Mouse (Mus musculus) intestine, embryonic 14.5 days (tissue): ENCODE data around the gene Hc. TPM values are rescaled to one million over a fixed set of nuclear protein-coding genes. Genes with fewer than 3 reads are reported as not detected.

Experiments
- ATAC-seq: fragments of 200-750 bp; cut with Nextera tagmentation; replicated peaks from 2 replicates; pipeline ENCODE4 v1.8.0; 2017; ENCODE audit warnings: low read depth, moderate number of reproducible peaks, moderate TSS enrichment, moderate library complexity; ENCODE audit not compliant: low FRiP score, low TSS enrichment
- DNase-seq: peaks from one replicate; pipeline ENCODE4 v3.0.0-alpha.2; 2018; ENCODE audit warnings: low spot score
- H3K27ac ChIP-seq: fragments of 300-500 bp; sonication (generic); 2 replicates; pipeline ENCODE4 v1.5.1; 2014; ENCODE audit warnings: low read depth, mild to moderate bottlenecking, control low read depth
- H3K27me3 ChIP-seq: fragments of 300-500 bp; sonication (generic); replicated peaks from 2 replicates; pipeline ENCODE4 v1.6.1; 2014; ENCODE audit warnings: low read length, control low read depth; ENCODE audit not compliant: control insufficient read depth, insufficient read depth
- H3K36me3 ChIP-seq: fragments of 300-500 bp; sonication (generic); 2 replicates; pipeline ENCODE4 v1.6.1; 2014; ENCODE audit warnings: low read length, control low read depth; ENCODE audit not compliant: control insufficient read depth, insufficient read depth
- H3K4me1 ChIP-seq: fragments of 300-500 bp; sonication (generic); replicated peaks from 2 replicates; pipeline ENCODE4 v1.6.1; 2014; ENCODE audit warnings: low read length, control low read depth, mixed read lengths; ENCODE audit not compliant: control insufficient read depth, insufficient read depth
- H3K4me2 ChIP-seq: fragments of 300-500 bp; sonication (generic); 2 replicates; pipeline ENCODE4 v1.6.1; 2014; ENCODE audit warnings: low read length
- H3K4me3 ChIP-seq: fragments of 300-500 bp; sonication (generic); 2 replicates; pipeline ENCODE4 v1.5.1; 2014; ENCODE audit warnings: low read depth, low read length, control low read depth, mixed read lengths
- H3K9ac ChIP-seq: fragments of 300-500 bp; sonication (generic); 2 replicates; pipeline ENCODE4 v1.6.1; 2014; ENCODE audit warnings: mild to moderate bottlenecking, low read length
- H3K9me3 ChIP-seq: fragments of 300-500 bp; sonication (generic); 2 replicates; pipeline ENCODE4 v1.6.1; 2016; ENCODE audit warnings: low read length, control low read depth; ENCODE audit not compliant: control insufficient read depth
- WGBS: fragments of 180-500 bp; shearing (Covaris S2); extraction: QIAGEN DNeasy Blood & Tissue Kit; methylation state at CpG from one replicate; pipeline ENCODE4 v1.1.7; 2014; 5-methylcytosine and 5-hydroxymethylcytosine counted together
- polyA plus RNA-seq: library from polyadenylated mRNA; unstranded; fragments of >200 nt; fragmentation: Nextera tagmentation; extraction: Ambion mirVana; gene quantifications from 2 replicates; pipeline ENCODE4 v1.2.1, GENCODE M21; 2014

Gene Hc
- polyA plus RNA-seq, 1 experiment from 2014 or later, result 0.27 TPM

DNA sequence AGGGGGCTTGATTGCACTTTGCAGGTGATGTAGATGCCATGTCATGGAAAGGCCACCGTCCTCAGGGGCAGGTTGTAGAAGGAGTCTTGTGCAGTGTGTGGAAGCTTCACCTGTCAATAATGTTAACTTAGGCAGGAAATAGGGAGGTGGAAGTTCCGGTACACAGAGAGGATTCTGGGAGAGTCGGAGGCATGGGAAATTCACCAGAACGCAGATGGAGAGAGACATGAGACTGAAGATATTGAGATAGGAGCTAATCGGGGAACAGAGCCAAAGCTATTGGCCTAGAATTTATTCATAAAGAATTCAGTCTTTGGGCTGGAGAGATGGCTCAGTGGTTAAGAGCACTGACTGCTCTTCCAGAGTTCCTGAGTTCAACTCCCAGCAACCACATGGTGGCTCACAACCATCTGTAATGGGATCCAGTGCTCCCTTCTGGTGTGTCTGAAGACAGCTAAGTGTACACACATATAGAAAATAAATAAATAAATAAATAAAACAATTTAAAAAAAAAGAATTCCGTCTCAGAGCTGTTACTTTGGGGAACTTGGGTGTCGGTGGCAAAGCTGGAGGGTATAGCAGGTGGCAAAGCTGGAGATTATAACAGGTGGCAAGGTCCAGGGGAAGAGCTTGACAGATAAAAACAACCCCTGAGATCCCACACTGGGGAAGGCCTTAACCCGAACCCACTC, 94.8 kb downstream of the Hc start:
- no peak overlapping the region for H3K4me2 ChIP-seq
- no peak overlapping the region for H3K27ac ChIP-seq
- DNase-seq (no peak), ATAC-seq (no peak)
- no peak overlapping the region for H3K9ac ChIP-seq
- peaks cover 10% of the 10 kb centered on the region for H3K4me1 ChIP-seq
- H3K36me3 ChIP-seq, result no peaks in the 10 kb centered on the region
- H3K4me3 ChIP-seq, result no peak overlapping the region
- no peaks in the 10 kb centered on the region for H3K27me3 ChIP-seq
- no peaks in the 10 kb centered on the region for H3K9me3 ChIP-seq
- WGBS, result 88% methylated on average over 8 of the region's 8 CpGs

DNA sequence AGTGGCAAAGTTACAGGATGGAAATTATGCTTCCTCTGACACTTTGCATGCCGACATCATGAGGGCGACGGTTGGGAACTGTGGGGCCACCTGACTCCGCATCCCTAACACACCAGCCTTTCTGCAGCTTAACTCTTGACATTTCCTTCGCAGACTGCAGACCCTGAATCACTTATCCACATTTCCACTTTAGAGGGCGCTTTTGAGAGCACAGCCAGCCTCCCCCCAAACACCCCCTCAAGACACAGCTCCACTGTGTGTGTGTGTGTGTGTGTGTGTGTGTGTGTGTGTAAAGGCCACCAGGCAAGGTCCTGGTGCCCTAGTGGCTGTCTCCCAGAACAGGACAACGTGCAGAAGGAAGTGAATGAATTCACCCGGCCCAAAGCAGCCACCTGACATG, 95.4 kb downstream of the Hc start:
- H3K27me3 ChIP-seq, result no peaks in the 10 kb centered on the region
- H3K4me1 ChIP-seq, result peaks cover 15% of the 10 kb centered on the region
- WGBS, result 77% methylated on average over 8 of the region's 8 CpGs
- H3K4me2 ChIP-seq, result no peak overlapping the region
- H3K9me3 ChIP-seq, result no peaks in the 10 kb centered on the region
- no peak overlapping the region for H3K27ac ChIP-seq
- ATAC-seq (no peak), DNase-seq (no peak)
- H3K4me3 ChIP-seq, result no peak overlapping the region
- H3K36me3 ChIP-seq, result no peaks in the 10 kb centered on the region
- no peak overlapping the region for H3K9ac ChIP-seq

DNA sequence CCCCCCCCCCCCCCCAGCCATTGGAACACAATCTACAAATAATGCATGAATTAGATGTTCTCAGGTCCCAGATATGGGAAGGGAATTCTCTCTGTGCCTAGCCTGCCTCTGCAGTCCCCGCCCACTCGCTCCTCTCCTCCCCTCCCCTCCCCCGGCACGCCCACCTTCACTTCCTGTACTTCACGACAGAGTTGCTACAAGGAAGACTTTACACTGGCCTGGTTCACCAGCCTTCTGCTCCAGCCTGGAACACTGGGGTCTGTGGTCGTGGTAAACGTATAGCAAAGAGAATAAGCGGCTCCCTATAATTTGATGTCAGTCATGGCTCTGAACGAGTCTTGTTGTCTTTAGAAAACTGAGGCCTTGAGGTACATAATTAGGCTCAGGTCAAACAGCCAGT, 95.9 kb downstream of the Hc start:
- Histone ChIP-seq H3K4me1 (peaks cover 18% of the 10 kb centered on the region), H3K36me3 (no peaks in the 10 kb centered on the region), H3K9ac (no peak overlapping the region), H3K27me3 (no peaks in the 10 kb centered on the region), H3K4me3 (no peak overlapping the region), H3K9me3 (no peaks in the 10 kb centered on the region), H3K27ac (no peak overlapping the region), H3K4me2 (no peak overlapping the region)
- DNase-seq (peak; percentile 79), ATAC-seq (no peak)
- 36% methylated on average over 7 of the region's 9 CpGs for WGBS

DNA sequence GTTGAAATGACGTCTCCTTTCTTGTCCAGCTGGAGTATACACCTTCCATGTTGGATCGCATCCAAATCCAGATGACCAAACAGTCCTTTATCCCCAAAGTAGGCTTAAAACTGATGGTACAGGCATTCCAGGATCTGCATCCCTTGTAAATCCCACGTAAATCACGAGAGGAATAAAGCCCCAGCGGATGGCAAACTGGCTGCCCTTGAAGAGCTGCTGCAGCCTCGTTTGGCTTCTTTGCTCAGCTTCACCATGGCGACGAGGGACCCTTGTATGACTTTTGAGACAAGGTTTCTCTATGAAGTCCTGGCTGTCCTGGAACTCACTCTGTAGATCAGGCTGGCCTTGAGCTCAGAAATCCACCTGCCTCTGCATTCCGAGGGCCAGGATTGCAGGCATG, 96.6 kb downstream of the Hc start:
- Histone ChIP-seq H3K36me3 (no peaks in the 10 kb centered on the region), H3K27me3 (no peaks in the 10 kb centered on the region), H3K27ac (no peak overlapping the region), H3K4me3 (no peak overlapping the region), H3K9ac (no peak overlapping the region), H3K4me1 (peaks cover 18% of the 10 kb centered on the region), H3K4me2 (no peak overlapping the region), H3K9me3 (no peaks in the 10 kb centered on the region)
- WGBS, result 75% methylated on average over 9 of the region's 9 CpGs
- ATAC-seq (no peak), DNase-seq (no peak)

- Histone ChIP-seq H3K4me3 (no peak overlapping the region), H3K9ac (no peak overlapping the region), H3K27me3 (no peaks in the 10 kb centered on the region), H3K4me2 (no peak overlapping the region), H3K9me3 (no peaks in the 10 kb centered on the region), H3K27ac (no peak overlapping the region), H3K36me3 (no peaks in the 10 kb centered on the region), H3K4me1 (peaks cover 18% of the 10 kb centered on the region)
- 87% methylated on average over 6 of the region's 6 CpGs for WGBS
- ATAC-seq, result no peak
- no peak for DNase-seq
Observed at GRCm38 (mm10) chr2:34964230-34964629, 97.0 kb downstream of the Hc start.

DNA sequence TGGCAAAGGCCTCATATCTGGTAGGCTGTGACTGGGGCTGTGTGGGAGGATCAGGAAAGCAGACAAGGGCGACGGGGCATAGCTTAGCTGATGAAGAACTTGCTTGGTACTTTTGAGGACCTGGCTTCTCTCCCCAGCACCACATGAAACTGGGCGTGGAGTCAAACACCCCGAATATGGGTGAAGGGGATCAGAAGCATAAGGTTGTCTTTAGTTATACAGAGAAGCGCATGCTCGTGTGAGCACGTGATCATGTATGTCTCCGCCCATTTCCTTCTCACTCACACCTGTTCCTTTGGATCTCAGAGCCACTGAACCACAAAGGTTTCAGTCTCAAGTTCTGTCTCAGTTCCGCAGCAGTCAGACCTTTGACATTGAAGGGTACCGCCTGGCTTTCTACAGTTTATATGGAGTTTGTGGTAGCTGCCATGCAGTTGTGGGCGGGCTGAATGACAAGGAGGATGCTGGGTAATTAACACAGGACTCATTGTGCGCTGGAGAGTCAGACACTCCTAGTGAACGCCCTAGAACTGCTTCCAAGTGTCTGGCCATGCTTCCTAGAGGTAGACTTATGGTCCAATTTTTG, 97.8 kb downstream of the Hc start:
- WGBS, result 78% methylated on average over 13 of the region's 13 CpGs
- Histone ChIP-seq H3K4me2 (no peak overlapping the region), H3K9ac (no peak overlapping the region), H3K36me3 (no peaks in the 10 kb centered on the region), H3K4me3 (no peak overlapping the region), H3K9me3 (no peaks in the 10 kb centered on the region), H3K4me1 (peaks cover 18% of the 10 kb centered on the region), H3K27ac (no peak overlapping the region), H3K27me3 (no peaks in the 10 kb centered on the region)
- ATAC-seq (no peak), DNase-seq (no peak)

DNA sequence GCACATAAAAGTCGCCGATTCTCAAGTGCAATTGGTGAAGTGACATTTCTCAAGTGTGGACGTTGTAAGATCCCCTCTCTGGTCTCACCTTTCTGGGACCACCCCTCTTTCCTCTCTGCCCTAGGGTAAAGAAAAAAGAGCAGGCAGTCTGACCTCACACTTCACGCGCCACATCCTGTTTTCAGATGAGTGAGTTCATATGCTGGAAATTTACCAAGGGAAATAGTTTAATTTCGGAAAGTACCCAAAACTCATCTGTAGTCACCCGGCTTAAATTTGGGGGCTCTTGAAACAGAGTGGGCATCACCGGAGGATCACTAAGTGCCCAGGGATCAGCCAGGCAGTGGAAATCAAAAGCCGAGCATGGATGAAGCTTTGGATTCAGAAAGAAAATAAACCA, 98.3 kb downstream of the Hc start:
- no peak overlapping the region for H3K9ac ChIP-seq
- no peak overlapping the region for H3K4me2 ChIP-seq
- H3K4me3 ChIP-seq, result no peak overlapping the region
- H3K27ac ChIP-seq, result no peak overlapping the region
- no peaks in the 10 kb centered on the region for H3K9me3 ChIP-seq
- WGBS, result 84% methylated on average over 9 of the region's 9 CpGs
- no peaks in the 10 kb centered on the region for H3K27me3 ChIP-seq
- DNase-seq (no peak), ATAC-seq (no peak)
- H3K36me3 ChIP-seq, result no peaks in the 10 kb centered on the region
- peaks cover 18% of the 10 kb centered on the region for H3K4me1 ChIP-seq

DNA sequence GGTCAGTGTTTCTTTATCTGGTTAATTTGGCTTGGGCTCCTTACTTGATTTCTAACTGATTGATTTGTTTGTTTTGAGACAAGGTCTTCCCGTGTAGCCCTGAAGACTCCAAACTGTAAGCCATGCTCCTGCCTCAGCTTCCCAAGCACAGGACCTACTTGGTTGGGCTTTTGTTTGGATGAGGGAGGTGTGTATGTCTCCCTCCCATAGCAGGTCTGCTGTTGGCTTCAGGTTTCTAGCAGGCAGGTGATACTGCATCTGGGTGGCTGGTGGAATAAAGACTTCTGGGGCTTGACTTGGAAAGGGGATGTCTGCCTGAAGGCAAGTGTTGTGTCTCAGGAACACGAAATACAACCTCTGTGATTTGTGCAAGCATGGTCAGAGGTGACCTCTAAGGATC, 99.0 kb downstream of the Hc start:
- Histone ChIP-seq H3K27ac (no peak overlapping the region), H3K4me2 (no peak overlapping the region), H3K9ac (no peak overlapping the region), H3K27me3 (no peaks in the 10 kb centered on the region), H3K9me3 (no peaks in the 10 kb centered on the region), H3K36me3 (no peaks in the 10 kb centered on the region), H3K4me3 (no peak overlapping the region), H3K4me1 (peaks cover 18% of the 10 kb centered on the region)
- DNase-seq, result no peak
- ATAC-seq, result no peak
- WGBS, result 61% methylated on average over 2 of the region's 2 CpGs

GRCm38 (mm10) chr2:34961481-34962036, 99.7 kb downstream of the Hc start, which contains the start of gene Traf1:
Gene Traf1 (minus strand): TSS chr2:34961772.
- WGBS, result 12% methylated on average over 20 of the region's 20 CpGs
- DNase-seq, result peak; percentile 60
- Histone ChIP-seq H3K9me3 (no peaks in the 10 kb centered on the region), H3K27ac (no peak within 1 kb of the TSS), H3K4me2 (peak within 1 kb of the TSS; percentile 53), H3K27me3 (no peaks in the 10 kb centered on the region), H3K4me3 (peak within 1 kb of the TSS; percentile 20; the same call in 1 of the 2 replicates), H3K9ac (no peak within 1 kb of the TSS), H3K4me1 (peaks cover 18% of the 10 kb centered on the region), H3K36me3 (no peaks in the 10 kb centered on the region)
- ATAC-seq, result peak; percentile 63; the same call in 1 of the 2 replicates
